Mouse (Mus musculus): ENCODE results near the gene Slc2a4. TPM values are rescaled to one million over a fixed set of nuclear protein-coding genes. Genes with fewer than 3 reads are reported as not detected.

The Slc2a4 gene
- total RNA-seq, 2 experiments from 2014 or later = 111 to 142 TPM

DNA sequence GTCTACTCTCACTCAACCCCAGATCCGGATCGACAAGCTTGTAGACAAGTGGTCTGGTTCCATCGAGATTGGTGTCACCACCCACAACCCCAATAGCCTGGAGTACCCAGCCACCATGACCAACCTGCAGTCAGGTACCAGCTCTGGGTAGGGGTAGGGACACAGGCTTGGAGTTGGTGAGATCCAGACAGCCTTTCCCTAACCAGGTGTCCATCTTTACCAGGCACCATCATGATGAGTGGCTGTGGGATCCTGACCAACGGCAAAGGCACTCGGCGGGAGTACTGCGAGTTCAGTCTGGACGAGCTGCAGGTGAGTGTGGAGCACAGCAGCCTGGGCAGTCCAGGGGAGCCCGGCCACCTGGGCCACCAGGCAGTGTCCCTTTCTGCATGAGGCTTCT, 43.7 kb downstream of the Slc2a4 start:
- no peak for DNase-seq (ENCODE audit: low spot score in 2 of 2)

DNA sequence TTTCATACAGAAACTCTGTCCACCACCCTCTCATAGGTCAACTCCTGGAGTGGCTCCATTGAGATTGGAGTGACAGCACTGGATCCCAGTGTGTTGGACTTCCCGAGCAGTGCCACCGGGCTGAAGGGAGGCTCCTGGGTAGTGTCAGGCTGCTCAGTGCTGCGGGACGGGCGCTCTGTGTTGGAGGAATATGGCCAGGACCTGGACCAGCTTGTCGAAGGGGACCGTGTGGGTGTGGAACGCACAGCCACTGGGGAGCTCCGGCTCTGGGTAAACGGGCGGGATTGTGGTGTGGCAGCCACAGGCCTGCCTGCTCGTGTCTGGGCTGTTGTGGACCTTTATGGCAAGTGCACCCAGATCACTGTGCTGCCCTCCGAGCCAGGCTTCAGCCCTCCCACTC, 45.0 kb downstream of the Slc2a4 start:
- DNase-seq (ENCODE audit: low spot score in 2 of 2) = no peak

DNA sequence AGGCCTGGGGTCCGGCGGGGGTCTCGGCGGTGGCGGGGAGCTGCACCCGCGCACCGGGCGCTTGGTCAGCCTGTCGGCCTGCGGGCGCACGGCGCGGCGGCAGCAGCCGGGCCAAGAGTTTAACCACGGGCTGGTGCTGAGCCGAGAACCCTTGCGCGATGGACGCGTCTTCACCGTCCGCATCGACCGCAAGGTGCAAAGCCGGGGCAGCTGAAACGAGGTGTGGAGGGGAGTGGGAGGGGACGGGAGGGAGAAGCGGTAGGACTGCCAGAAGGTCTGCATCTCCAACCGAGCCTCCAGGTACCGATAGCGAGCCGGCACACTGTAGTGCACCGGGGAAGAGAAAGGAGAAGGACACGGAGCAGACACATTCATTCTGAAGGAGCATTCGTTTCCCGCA, 46.0 kb downstream of the Slc2a4 start:
- DNase-seq (ENCODE audit: low spot score in 2 of 2) = peak in 1 of 2 experiments; percentile 42

DNA sequence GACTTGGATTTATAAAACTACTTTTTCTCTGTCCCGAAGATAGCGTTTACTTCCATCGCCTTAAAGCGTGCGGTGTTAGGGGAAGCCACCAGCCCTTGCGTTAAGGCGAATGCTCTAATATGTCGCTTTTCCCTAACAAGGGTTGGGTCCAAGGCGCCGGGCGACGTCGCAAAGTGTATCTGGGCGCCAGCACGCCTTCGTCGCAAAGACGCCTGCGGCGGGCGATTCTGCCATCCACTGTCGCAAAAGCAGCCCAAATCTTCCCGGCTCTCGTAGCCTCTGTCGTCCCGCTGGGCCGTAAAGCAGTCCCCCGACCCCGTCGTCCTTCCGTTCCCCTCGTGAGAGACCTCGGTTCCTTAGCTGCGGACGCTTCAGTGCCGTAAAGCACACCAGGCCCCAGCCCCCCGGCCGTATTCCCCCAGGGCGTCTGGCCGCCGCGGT, 46.6 kb downstream of the Slc2a4 start:
- peak; percentile 82 to 92 for DNase-seq (ENCODE audit: low spot score in 2 of 2)

DNA sequence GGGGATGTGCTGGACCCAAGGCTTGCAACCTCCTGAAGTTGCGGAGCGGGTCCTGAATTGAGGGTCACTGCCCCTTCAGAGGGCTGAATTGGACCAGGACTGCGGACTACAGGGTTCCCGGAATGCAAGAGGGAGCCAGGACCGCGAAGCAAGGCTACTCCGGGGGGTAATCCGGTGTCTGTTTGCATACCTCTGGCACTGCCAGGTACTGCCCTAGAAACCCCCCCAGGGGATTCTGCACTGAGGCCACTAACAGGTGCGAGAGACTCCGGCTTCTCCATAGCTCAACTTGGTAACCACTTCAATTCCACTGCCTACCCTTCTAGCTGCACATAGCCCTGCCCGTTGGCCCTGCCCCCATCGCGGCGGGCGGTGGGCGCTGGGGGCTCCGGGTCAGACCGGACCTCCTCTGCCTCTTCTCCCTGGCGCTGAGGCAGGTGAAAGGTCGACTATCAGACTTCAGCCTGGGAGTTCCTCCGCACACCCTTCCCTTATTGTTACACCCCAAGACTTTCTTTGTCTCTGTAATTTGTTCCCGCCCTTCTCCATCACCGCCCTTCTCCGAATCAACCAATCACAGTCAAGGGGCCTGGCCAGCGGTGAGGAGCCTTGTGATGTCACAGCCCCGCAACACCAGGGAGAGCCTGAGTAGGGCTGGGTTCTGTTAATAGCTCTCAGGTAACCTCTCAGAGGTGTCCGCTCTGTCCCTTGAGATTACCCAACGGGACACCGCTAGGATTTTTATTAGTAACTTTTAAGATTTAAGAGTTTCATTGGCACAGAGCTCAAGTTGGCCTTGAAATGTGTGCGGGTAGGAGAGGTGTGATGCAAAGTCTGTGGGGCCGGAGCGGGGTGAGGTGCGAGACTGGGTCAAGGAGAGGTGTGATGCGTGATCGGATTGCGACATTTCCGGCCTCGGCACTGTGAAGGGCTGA, 47.2 kb downstream of the Slc2a4 start, which contains the start of the genes 2810408A11Rik and Neurl4:
Gene 2810408A11Rik (minus strand): TSS at position 517 of the 935 bp plus-strand sequence.
Gene Neurl4 (plus strand): TSS at position 602 of the 935 bp plus-strand sequence.
- DNase-seq (ENCODE audit: low spot score in 2 of 2) = peak; percentile 68 to 86

DNA sequence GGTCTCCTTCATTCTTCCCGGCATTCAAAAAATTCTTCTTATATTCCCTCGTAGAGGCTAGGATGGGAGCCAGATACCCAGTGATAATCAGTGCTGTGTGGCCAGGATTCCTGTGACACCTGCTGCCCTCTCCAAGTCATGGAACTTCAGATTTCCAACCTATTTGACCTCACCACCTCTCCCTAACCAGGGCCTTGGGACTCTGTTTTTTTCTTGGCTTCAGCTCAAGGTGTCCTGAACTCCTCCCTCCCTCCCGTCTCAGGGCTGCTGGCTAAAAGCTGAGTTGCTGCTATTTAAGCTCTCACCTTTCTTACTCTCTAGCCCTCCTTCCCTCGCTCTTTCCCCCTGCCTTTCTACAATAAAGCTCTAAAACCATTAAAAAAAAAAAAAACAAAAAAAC, 48.1 kb downstream of the Slc2a4 start:
- no peak for DNase-seq (ENCODE audit: low spot score in 2 of 2)

DNA sequence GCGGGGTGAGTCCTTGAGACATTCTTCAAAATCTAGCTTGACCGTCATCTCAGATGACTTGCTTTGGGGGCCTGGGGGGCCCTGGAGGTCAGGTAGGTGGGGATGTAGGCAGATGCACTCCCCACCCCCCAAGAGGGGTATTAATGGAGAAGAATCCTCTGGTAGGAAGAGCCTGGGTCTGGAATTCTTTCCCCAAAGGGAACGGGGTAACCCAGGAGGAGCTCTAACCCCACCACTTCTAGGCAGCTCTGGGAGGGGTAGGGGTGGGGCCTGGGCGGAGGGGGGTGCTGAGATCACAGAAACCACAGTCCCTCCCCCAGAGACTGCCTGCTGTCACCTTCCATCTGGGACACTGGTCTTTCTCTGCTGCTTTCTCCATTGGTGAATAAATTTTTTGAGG, 52.7 kb downstream of the Slc2a4 start, which contains the start of gene Acap1:
Gene Acap1 (minus strand): TSS at position 249 of the 400 bp plus-strand sequence.
- no peak for DNase-seq (ENCODE audit: low spot score in 2 of 2)

DNA sequence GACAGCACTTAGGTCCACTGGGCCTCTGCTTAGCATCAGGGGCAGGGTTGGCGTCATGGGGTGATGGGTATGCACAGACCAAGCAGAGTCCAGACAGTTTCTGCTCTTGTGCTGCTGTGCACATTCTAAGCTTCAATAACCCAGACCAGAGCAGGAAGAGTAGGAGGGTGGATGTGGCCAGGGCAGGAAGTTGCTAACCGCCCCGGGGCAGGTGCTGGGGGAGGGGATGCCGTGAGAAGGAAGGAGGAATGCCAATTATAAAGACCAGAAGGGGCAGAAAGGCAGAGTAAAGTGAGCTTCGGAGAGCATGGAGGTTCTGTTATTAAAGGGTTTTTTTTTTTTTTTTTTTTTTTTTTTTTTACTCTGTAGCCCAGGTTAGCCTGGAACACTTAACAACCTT, 53.3 kb downstream of the Slc2a4 start:
- no peak for DNase-seq (ENCODE audit: low spot score in 2 of 2)

Small RNAs within 50 kb of the gene (microRNA-seq; reads per million reads assigned to microRNA genes)
- not detected for gene Gm44349

Other genes starting within 250 kb of the Slc2a4 start
- 10 to 100 TPM; 66.4 to 72.2 TPM for gene Polr2a, start 189.6 kb downstream of the Slc2a4 start, total RNA-seq (2021)
- under 1 TPM in 1 of 2 experiments, not detected in 1; 0.25 TPM for gene Slc35g3, start 186.2 kb downstream of the Slc2a4 start, total RNA-seq (2021)
- 10 to 100 TPM; 26.7 to 30.5 TPM for gene Zbtb4, start 182.3 kb downstream of the Slc2a4 start, total RNA-seq (2021)
- gene Chrnb1, start 152.2 kb downstream of the Slc2a4 start, total RNA-seq (2021) = 100 to 1,000 TPM in 1 of 2 experiments, 10 to 100 TPM in 1; 95.1 to 110 TPM
- 10 to 100 TPM; 10.1 to 13.8 TPM for gene Fgf11, start 146.3 kb downstream of the Slc2a4 start, total RNA-seq (2021)
- not detected for gene Tmem102, start 142.6 kb downstream of the Slc2a4 start, total RNA-seq (2021)
- gene Gm39566, start 132.9 kb downstream of the Slc2a4 start, total RNA-seq (2021) = not detected
- not detected for gene Spem2, start 129.7 kb downstream of the Slc2a4 start, total RNA-seq (2021)
- gene Spem1, start 126.0 kb downstream of the Slc2a4 start, total RNA-seq (2021) = under 1 TPM in 1 of 2 experiments, not detected in 1; 0.34 TPM
- 10 to 100 TPM; 22.3 to 23.2 TPM for gene Nlgn2, start 110.4 kb downstream of the Slc2a4 start, total RNA-seq (2021)
- gene Tmem256, start 109.7 kb downstream of the Slc2a4 start, total RNA-seq (2021) = 100 to 1,000 TPM in 1 of 2 experiments, 10 to 100 TPM in 1; 97.5 to 141 TPM
- gene Plscr3, start 101.8 kb downstream of the Slc2a4 start, total RNA-seq (2021) = 10 to 100 TPM; 39.3 to 41.4 TPM
- gene Tnk1, start 89.5 kb downstream of the Slc2a4 start, total RNA-seq (2021) = under 1 TPM in 1 of 2 experiments, not detected in 1; 0.13 TPM
- not detected for gene Tmem95, start 70.2 kb downstream of the Slc2a4 start, total RNA-seq (2021)
- 1 to 10 TPM; 3.5 to 4.7 TPM for gene Kctd11, start 66.8 kb downstream of the Slc2a4 start, total RNA-seq (2021)
- gene Acap1, start 52.6 kb downstream of the Slc2a4 start, total RNA-seq (2021) = 1 to 10 TPM in 1 of 2 experiments, under 1 TPM in 1; 0.65 to 1.1 TPM
- 1 to 10 TPM; 3.2 to 4.1 TPM for gene 2810408A11Rik, start 47.2 kb downstream of the Slc2a4 start, total RNA-seq (2021)
- gene Neurl4, start 47.1 kb downstream of the Slc2a4 start, total RNA-seq (2021) = 10 to 100 TPM; 32.3 to 36.9 TPM
- 10 to 100 TPM; 35.9 to 44.5 TPM for gene Gps2, start 34.3 kb downstream of the Slc2a4 start, total RNA-seq (2021)
- gene Eif5a, start 26.2 kb downstream of the Slc2a4 start, total RNA-seq (2021) = 100 to 1,000 TPM; 565 to 571 TPM
- gene Ybx2, start 12.4 kb downstream of the Slc2a4 start, total RNA-seq (2021) = 1 to 10 TPM; 5.1 to 6.4 TPM
- gene Cldn7, start 16.6 kb upstream of the Slc2a4 start, total RNA-seq (2021) = under 1 TPM in 1 of 2 experiments, not detected in 1; 0.34 TPM
- gene Ctdnep1, start 33.0 kb upstream of the Slc2a4 start, total RNA-seq (2021) = 100 to 1,000 TPM; 204 to 229 TPM
- 10 to 100 TPM; 61.9 to 63.7 TPM for gene Elp5, start 34.3 kb upstream of the Slc2a4 start, total RNA-seq (2021)
- gene Gabarap, start 43.0 kb upstream of the Slc2a4 start, total RNA-seq (2021) = 100 to 1,000 TPM; 234 to 246 TPM
- 10 to 100 TPM; 31.5 to 34.7 TPM for gene Phf23, start 47.6 kb upstream of the Slc2a4 start, total RNA-seq (2021)
- gene Dvl2, start 52.4 kb upstream of the Slc2a4 start, total RNA-seq (2021) = 10 to 100 TPM; 19.1 to 22.8 TPM
- 100 to 1,000 TPM; 233 to 241 TPM for gene Acadvl, start 67.2 kb upstream of the Slc2a4 start, total RNA-seq (2021)
- 10 to 100 TPM; 23.9 to 33.8 TPM for gene Dlg4, start 68.8 kb upstream of the Slc2a4 start, total RNA-seq (2021)
- under 1 TPM in 1 of 2 experiments, not detected in 1; 0.62 TPM for gene Asgr1, start 105.9 kb upstream of the Slc2a4 start, total RNA-seq (2021)
- under 1 TPM in 1 of 2 experiments, not detected in 1; 0.62 TPM for gene Asgr2, start 144.5 kb upstream of the Slc2a4 start, total RNA-seq (2021)
- 1 to 10 TPM; 2.8 to 4.2 TPM for gene Mgl2, start 182.1 kb upstream of the Slc2a4 start, total RNA-seq (2021)
- gene Clec10a, start 208.0 kb upstream of the Slc2a4 start, total RNA-seq (2021) = 10 to 100 TPM in 1 of 2 experiments, 1 to 10 TPM in 1; 8.6 to 10.5 TPM

Measured in gastrocnemius, postnatal 4 days (tissue).